Mouse (Mus musculus): Measurements from ENCODE around the gene Gatd1.

Gatd1 gene

GRCm38 (mm10) chr7:141441460-141441859, 27.5 kb upstream of the Gatd1 start:
- no peak for DNase-seq (ENCODE audit: low spot score)

DNA sequence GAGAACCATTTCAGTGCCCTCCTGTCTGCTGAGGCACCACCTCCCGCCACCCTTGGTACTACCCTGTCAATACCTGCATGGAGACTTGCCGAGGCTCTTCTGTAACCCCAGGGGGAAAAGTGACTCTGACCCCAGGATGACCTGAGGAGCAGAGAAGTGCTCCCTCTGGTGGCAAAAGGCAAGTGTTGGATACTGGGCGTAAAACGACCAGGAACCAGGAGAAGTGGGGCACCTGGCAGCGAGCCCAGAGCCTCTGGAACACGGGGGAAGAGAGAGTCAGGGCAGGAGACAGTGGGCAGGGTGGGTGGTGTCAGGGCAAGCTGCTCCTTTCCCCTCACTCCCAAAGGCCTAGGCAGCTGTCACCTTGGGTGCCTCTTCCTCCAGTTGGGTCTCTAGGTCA, 26.7 kb upstream of the Gatd1 start:
- no peak for DNase-seq (ENCODE audit: low spot score)

- no peak for DNase-seq (ENCODE audit: low spot score)
Observed at GRCm38 (mm10) chr7:141439811-141440210, 25.9 kb upstream of the Gatd1 start.

DNA sequence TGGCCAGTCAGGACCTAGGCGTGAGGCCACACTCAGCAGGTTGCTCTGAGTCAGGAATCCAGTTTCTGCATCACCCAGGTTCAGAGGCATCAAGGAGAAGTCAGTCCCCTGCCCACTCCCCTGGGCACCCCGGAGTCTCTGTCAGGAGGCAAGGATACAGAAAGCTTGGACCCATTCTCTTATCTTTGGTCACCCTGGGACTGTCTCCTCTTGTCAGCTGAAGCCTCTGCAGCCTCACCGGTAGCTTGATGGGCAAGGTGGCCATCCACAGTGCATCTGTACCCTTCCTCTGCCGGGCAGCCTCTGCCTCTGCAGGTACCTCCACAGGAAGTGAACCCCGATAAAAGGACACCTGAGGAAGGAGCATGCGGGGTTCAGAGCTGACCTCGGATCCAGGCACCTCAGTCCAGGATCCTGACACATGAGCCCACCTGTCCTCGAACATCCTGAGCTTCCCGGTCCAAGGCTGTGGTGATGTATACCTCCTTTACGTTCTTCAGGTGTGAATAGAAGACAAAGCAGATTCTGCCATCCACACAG, 25.3 kb upstream of the Gatd1 start:
- DNase-seq (ENCODE audit: low spot score) = no peak

DNA sequence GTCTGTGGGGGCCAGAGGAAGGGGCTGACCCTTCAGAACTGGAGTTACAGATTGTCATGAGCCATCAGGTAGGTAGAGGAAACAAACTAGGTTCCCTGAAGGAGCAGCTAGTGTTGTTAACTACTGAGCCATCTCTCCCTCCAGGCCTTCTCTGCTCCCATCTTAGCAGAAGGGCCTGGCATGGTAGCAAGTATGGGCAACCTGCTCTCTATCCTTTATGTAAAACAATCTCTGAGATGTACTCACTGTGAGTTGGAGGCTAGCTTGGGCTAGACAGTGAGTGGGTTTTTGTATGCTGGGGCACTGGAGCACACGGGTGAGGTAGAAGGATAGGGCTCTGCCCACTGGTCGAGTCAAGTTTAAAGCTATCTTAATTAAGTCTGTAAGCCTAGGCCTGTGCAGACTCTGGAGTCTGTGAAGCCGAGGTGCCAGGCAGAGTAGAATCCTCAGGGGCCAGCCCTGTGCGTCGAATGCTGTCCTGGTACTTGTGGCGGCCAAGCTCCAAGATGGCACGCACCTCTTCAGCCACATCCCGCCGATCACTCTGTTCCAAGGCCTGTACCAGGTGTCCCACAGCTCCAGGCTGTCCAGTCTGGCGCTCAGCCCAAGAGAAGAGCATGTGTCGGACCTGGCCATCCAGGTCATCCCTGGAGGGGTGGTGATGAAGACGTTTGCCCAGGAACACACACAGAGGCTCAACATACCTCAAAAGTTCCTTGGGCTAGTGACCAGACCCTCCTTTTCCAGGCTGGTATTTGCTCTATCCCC, 24.4 kb upstream of the Gatd1 start:
- DNase-seq (ENCODE audit: low spot score) = no peak

DNA sequence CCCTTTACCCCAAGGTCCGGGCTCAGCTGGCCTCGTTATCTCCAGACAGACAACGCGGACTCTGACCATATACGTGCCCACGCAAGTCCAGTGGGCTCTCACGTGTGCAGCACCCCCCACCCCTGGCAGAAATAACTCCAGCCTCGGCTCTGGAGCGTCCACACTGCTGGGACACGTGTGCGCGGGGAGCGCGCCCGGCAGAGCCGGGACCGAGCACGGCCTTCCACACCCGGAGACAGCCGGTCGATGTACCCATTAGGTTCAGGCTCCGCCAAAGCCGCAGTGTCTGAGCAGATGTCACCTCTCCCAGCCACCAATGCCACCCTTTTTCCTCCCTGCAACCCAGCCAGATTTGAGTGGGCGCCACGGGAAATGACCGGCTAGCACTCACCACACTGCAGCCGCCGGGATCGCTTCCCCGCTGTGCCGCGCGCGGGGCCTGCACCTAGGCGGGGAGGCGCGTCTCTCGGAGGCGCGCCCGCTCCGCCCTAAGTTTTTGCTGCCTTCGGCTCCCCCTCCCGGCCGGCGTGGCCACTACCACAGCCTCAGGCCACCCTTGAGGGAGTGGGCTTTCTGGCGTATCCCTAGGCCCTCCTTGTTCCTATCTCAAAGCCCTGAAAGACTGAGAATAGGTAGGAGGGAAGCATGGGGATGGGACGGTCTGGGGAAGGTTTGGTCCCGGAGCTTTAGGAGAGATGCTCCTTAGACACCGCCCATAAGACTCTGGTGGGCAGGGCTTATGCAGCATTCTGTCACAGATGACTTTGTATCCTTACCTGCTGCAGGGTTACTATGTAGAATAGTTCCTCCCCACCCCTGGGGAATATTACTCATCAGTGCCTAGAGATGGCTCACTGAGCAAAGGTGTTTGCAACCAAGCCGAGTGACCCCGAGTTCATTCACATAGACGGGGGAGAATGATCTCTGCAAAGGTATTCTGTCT, 23.5 kb upstream of the Gatd1 start, which contains the start of gene Slc25a22:
Gene Slc25a22 (minus strand): TSS at position 715 of the 943 bp plus-strand sequence.
- peak; percentile 76 for DNase-seq (ENCODE audit: low spot score)

DNA sequence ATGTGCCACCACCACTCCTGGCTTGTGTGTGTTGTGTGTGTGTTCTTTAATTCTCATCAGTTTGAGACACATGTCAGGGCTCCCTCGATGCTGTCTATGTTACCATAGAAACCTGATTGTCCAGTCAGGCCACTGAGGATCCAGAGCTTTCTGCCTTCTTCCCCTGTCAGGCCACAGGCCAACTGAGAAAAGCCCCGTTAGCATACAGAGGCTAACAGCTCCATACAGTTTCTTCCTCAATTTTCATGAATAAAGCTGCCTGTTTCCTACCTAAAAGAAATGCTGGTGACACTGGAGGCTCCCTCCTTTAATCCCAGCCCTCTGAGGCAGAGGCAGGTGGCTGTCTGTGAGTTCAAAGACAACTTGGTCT, 22.6 kb upstream of the Gatd1 start:
- no peak for DNase-seq (ENCODE audit: low spot score)

DNA sequence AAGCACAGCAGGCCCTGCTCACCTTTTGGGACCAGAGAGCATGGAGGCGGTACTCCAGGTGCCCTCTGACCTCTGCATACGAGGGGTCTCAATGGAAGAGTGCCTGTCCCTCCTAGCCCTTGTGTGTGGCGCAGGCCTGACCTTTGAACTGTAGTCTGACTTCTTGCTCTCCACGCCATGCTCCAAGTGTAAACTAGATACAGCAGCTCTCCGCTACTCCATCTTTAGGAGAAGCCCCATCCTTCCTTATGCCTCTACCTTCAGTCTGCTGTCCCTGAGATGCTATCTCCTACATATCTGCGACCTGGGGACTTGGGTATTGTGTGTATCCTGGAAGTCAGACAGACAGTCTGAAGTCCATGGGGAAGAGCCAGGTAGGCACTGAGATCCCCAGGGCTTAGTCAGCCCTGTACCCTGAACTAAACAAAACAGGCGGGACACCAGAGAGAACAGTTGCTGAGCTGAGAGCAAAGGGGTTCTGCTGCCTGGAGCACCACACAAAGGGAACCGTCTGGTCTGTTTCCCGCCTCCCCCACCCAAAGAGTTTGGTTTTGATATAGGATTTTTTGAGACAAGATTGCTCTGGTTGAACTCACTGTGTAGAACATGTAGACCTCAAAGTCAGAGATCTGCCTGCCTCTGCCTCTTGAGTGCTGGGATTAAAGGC, 22.1 kb upstream of the Gatd1 start:
- DNase-seq (ENCODE audit: low spot score) = no peak

GRCm38 (mm10) chr7:141435129-141435855, 21.4 kb upstream of the Gatd1 start:
- no peak for DNase-seq (ENCODE audit: low spot score)

GRCm38 (mm10) chr7:141434464-141434863, 20.5 kb upstream of the Gatd1 start:
- DNase-seq (ENCODE audit: low spot score) = no peak

GRCm38 (mm10) chr7:141433517-141434400, 19.8 kb upstream of the Gatd1 start:
- no peak for DNase-seq (ENCODE audit: low spot score)

GRCm38 (mm10) chr7:141432741-141433516, 19.0 kb upstream of the Gatd1 start:
- no peak for DNase-seq (ENCODE audit: low spot score)

GRCm38 (mm10) chr7:141432186-141432611, 18.3 kb upstream of the Gatd1 start:
- DNase-seq (ENCODE audit: low spot score) = no peak

GRCm38 (mm10) chr7:141431434-141432185, 17.7 kb upstream of the Gatd1 start:
- no peak for DNase-seq (ENCODE audit: low spot score)

DNA sequence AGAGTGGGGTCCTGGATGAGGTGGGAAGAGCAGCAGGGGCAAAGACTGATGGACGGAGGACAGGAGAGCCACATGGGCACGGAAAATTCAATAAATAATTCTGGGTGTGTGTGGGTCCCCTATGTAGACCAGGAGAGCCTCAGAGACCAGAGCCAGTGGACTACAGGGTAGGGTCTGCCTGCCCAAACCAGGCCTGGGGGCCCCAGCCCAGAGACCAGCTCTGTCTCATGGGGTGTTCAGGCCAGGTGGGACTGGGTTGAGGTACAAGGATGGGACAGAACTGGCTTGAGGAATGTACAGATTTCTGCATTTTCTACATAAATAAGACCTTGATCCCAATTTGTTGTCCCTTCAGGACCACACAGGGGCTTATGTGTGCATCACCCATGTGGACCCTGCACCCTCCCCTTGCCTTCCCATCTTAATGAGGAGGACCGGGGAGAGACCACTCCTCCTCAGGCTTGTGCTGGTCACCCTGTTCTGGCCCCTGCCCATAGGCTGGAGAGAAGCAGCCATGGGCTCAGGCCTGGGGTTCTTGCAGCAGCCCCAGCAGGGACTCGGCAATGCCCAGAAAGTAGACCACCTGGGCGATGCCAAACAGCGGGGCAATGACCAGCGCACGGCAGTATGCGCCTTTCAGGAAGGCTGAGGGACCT, 16.8 kb upstream of the Gatd1 start:
- DNase-seq (ENCODE audit: low spot score) = no peak

DNA sequence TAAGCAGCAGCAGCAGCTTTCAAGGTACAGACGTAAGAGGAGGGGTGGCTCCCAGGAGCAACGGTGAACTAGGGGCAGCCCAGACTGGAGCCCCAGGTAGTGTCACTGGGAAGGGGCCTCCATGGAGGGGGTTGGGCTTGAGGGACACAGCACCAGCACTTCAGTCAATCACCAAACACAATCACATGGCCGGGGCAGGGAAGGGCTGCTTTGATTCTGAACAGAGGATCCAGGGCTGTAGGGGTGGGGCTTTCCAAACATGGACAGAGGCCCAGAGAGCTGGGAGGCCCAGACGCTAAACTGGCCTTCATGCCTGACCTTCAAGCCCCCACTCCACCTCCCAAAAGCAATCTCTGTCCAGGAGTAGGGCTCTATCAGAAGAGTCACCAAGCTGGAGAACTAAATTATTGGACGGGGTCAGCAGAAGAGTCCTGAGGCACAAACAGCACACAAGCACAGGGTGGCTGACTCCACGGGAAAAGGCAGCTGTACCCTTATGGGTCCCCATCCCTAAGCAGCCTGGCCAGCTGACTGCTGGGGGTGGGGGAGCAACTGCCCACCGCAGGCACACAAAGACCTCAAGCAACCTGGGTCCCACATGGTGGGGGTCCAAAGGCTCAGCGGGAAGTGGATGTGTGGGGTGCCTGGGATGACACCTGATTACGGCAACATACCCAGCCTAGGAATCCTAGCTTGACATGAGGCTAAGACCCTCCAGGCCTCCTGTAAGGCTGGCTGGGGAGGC, 16.1 kb upstream of the Gatd1 start:
- DNase-seq (ENCODE audit: low spot score) = no peak

DNA sequence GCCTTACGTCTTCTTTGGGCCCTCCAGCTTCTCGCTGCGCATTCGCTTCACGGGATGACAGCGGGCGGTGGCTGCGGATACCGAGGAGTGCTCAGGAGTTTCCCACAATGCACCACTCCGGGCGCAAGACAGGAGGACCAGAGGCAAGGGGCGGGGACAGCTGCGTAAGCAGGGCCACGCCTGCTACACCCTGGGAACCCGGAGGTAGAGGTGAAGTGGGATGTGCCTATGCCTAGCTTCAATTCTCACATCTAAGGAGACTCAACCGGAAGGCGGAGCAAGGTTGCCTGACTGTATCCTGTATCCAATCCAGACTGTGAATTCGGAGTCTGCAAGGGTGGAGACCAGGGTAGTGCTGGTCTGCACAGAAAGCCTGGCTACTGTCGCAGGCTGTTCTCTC, 15.4 kb upstream of the Gatd1 start, which contains the start of gene Cend1:
Gene Cend1 (minus strand): TSS at position 182 of the 400 bp plus-strand sequence.
- no peak for DNase-seq (ENCODE audit: low spot score)

- DNase-seq (ENCODE audit: low spot score) = no peak
Observed at GRCm38 (mm10) chr7:141428701-141429100, 14.8 kb upstream of the Gatd1 start.
